Mouse (Mus musculus) right cerebral cortex, adult 2 months (tissue): Measurements from ENCODE around the gene Usp6nl.

Experiments used
- DNase-seq, 2 experiments: peaks; one replicate each; pipeline ENCODE4 v3.0.0; 2021 to 2022; ENCODE audit warnings: low spot score in 2 of 2

Usp6nl gene

DNA sequence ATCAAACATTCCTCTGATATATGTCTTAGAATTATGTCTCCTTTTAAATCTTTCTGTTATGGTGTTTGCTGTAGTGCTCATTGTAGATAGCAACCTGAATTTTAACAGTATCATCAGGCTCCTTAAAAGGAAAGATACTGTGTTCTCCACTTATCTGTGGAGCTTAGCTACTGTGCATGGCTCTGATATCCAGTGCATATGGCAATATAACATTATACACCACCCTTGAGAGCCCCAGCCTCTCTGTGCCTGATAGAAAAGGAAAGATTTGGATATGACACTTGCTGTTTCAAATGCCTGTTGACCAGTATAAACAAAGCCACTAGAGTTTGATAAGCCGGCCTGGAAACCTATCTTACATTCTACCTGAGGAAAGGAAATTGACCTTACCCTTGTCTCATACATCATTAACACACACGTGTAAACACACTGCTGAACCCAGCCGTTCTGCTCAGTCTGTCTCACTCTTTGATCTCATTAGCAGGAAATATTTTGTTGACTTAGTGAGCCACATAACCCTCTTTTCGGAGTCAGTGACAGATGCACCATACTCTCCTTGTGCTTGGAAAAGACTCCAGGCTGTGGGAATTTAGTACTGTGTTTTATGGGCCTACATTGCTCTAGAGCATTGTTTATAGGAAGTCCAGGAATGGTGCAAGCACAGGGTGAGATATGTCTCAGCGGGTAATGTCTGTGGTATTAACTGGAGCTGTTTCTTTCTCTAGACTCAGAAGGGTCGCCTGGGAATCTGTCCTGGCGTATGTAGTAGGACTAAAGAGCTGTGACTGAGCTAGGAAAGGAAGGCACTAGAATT is 9.1 kb downstream of the Usp6nl start:
- DNase-seq: no peak

DNA sequence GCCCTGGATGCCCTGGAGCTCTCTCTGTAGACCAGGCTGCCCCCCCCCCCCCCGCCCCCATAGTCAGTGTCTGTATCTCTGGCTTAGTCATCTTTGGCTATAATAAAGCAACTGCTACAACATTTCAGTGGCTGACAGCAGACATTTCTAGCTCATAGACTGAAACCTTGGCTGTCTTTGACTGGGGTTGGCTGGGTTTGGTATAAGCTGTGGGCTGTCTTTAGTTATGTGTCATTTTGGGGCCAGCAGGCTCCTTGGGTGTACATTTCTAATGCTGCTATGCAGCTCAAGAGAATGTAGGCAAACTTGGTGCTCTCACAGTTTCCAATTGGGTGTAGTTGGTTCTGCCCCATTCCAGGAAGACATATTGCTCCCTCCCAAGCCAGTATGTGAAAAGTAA is 11.1 kb downstream of the Usp6nl start:
- no peak for DNase-seq

DNA sequence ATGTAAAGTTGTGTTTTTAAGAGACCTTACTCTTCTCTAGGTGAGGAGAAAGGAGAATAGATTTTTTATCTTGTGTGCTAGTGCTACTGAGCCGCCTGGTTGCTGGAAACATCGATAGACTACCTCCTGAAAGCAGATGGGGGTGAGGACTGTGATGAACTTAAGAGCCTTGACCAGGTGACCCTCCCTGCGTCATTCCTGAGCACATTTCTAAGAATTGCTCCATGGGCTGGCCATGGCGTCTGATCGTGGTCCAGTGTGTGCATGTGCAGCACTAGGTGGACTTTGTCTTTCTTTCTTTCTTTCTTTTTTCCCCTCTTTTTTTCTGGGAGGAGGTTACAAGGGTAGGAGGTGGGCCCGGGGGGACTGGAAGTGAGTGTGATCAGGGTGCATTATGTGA is 11.5 kb downstream of the Usp6nl start:
- no peak for DNase-seq

DNA sequence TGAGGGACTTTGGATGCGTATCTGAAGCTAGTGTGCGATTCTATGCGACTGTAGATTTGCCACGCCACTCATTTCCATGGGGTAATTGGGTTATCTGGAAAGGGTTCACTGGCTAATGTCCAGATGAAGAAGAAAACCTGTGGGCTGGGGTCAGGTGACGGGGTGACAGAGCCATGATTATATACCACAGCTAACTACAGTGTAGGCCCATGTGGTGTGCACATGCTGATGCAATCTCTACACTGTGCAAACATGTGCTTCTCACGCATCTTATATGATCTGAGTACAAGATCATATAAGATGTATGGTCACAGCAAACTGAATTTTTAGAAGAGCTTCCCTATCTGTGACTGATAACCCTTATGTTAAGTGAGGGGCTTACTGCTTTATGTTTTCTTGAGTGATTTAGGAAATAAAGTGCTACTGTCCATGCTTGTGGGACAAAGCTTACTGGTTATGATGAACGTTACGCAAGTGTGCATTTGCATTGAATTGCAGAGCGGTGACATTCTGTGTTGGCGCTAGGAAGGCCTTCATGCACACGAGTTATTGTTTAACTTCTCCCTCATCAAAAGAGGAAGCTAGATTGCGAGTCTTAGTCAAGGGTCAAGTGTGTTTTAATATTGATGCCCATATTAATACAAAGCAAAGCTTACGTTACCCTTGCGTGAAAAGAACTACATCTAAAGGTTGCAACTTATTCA is 12.7 kb downstream of the Usp6nl start:
- no peak for DNase-seq

DNA sequence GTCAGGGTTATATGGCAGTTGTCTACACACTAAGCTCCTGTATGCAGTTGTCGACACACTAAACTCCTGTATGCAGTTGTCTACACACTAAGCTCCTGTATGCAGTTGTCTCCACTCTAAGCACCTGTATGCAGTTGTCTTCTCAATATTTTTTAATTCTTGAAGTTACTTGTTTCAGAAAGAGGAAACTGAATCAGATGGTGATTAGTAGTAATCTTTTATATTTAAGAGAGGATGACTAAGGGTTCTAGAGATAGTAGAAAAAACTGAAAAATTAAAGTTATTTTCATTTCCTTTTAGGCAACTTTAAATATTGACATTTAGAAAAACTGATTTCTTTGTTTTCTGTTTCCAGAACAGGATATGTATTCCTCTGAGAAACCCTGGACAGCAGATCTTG is 13.5 kb downstream of the Usp6nl start:
- no peak for DNase-seq

DNA sequence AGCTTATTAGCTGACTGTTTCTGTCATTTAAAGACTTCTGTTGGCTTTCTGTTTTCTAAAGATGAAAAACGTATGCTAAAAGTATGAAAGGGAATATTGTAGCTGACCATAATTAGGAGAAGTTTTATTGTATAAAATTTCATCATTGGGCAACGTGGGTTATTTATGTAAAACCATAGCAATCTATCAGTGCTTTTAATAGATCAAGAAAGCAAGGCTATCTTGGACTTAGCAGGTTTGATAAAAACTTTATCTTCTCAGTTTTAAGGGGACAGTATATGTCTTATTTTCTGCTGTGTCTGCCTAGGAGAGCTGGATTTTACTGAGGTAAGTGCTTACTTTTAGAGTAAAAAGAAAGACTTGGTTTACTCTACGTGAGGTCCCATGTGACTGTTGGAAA is 14.2 kb downstream of the Usp6nl start:
- DNase-seq: no peak

DNA sequence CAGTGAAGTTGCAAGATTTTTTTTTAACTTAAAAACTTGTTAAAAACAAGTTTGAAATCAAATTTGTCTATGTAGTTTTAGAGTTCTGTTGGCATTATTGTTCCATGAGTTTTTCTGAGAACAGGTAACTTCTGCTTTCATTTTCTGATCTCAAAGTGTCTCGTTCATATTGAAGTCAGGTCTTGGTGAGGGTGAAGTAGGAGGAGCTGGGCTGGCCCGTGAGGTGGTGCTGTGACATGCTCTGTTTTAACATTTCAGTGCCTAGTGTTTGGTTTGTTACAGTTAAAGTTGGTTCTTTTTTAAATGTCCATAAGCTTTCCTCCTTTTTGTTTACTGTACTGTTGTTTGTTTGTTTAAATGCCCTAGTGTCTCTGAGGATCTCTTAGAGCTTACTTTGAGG is 15.0 kb downstream of the Usp6nl start:
- DNase-seq: no peak

DNA sequence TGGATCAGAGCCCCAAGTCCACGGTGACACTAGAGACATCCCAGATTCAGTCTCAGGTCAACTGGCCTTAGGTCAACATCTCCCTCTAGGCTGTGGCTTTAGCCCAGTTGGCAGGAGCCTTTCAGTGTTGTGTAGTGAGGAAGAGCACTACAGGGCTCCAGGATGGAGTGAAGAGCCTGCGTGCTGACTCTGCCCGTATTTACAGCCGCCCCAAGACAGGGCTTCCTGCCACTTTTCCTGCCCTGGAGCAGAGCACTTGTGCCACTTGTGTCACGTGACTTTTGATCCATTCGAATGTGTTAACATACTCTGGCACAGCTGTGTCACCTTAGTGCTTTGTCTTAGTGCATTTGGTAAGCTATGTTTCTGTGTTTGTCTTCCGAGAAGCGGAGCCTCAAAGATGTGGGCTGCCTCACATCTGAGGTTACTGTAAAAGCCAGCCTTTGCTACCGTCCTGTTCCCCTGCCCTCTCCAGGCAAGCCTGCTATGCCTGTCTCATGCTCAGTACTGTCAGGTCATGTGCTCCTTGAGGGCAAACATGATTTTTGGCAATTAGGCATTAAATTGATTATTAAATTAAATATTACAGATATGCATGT is 15.7 kb downstream of the Usp6nl start:
- no peak for DNase-seq

DNA sequence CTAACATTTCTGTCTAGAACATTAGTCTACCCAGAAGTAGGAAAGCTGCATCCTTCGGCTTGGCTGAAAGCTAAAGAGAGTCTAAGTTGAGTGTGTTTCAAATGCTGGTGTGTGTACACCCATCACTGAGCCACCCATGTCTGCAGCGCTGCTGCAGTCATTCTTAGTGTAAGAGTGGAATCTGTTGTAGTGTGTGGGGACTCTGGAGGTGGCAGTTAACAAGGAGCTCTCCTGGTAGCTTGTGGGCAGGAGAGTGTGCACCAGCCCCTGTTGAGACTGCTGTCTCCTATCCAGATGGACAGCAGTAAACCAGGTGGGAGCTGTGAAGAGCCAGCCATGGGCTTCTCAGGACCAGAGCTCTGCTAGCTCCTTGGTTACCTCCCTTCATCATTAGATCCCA is 18.0 kb downstream of the Usp6nl start:
- DNase-seq: peak; percentile 46 to 47

DNA sequence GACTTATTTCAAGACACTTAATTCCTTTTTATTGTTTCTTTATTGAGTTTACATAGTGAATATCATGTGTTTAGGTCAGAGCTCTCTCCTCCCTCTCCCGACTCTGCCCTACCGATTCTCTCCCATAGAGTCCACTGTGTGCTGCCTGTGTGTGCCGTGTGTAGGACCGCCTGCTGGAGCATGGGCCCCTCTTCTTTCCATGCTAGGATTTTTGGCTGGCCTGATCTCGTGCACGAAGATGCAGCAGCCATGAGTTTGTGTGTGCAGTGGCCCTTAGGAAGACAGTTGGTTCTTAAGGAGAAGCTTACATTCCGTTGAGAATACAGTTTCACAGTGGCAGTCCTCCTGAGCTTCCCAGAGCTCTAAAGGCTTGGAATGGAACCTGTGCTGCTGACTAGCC is 19.0 kb downstream of the Usp6nl start:
- no peak for DNase-seq

DNA sequence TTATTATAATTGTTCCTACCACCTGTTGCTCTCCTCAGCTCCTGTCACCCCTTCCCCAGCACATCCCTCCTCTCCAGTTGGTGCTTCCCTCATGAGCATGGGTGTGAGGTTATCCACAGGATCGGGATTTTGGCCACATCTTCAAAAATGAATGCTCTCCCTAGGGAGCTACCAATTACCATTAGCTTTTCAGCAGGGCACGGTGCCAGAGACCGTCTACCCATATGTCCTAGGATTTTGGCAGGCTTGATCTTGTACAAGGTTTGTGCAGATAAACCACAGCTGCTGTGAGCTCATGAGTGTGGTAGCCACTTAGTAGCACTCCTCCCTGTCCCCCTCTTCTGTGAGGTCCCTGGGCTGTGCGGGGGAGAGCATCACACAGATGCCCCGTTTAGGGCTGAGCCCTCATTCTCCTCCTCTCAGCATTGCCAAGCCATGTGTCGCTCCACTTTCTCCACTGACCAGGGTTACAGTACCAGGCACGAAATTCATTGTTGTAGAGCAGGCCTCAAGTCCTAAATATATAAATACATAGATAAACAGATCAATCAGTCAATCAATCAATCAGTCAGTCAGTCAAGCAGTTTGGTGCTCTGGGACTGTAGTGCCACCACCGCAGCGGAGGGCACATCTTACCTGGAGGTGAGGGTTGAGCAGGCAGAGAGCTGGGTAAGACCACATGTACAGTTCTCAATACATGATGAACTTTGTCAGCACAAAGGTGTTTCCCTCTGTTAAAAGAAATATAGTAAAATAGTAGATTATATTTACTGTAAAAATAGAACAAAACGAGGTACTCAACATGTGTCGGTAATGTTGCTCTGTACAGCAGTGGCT is 27.0 kb downstream of the Usp6nl start:
- no peak for DNase-seq

DNA sequence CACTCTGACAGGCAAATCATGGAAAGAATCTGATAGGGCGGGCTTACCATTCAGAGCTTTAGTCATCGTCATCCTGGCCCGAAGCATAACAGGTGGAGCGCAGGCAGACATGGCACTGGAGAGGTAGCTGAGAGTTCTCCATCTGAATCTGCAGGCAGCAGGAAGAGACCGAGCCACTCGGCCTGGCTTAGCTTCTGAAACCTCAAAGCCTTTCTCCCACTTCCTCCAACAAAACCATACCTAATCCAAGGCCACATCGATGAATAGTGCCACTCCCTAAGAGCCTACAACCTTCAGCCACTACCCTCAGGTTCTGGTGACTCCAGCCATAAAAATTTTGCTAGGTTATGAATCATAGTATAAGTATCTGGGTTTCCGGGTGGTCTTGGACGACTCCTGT is 27.7 kb downstream of the Usp6nl start:
- DNase-seq: no peak

DNA sequence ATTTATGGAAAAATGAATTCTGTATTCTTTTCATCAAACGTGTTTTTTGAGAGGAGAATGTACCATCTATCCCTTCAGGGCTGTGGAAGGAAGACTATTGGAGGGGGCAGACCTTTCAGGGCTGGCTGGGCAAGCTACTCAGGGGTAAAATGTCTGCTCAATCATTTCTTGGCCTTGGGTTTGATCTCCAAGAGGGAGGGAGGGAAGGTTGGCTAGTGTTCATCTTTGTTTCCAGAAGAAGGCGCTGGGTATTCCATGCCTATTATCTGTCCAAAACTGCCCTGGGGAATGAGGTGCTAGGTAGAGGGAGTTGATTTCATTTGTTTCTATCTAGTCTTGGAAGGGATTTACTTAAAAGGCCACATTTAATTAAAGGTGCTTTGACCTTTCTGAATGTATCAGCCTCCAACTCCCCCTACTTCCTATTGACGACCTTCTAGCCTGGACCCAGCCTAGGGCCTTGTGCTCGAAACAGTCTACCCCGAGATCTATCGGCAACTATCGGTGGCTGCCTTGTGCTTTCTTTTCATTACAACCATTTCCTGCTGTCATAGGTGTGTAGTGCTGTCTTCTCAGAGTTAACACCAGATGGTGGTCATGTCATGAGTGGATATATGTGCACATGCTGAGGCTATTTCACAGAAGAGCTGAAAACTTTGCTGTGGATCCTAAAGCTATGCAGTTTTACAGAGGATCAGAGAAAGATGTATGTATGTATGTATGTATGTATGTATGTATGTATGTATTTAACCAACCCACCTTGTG is 28.6 kb downstream of the Usp6nl start:
- DNase-seq: no peak

DNA sequence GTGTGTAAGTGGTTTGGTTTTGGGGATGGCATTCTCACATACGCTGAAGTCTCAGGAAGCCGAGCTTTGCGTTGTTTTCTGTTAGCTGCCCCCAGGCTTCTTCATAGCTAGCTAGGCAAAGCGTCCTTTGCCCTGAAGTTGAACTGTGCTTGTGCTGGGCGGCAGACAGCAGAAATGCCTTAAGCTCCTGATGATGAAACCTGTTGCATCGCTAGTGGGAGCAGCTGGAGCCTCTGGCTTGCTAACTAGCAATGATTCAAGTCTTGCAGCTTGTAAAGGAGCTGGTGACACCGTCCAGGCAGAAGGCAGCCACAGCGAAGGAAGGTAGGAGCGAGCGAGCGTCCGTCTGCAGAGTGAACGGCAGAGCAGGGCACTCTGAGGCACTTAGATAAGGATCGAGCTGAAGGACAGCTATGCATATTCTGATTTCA is 30.1 kb downstream of the Usp6nl start:
- DNase-seq: no peak

DNA sequence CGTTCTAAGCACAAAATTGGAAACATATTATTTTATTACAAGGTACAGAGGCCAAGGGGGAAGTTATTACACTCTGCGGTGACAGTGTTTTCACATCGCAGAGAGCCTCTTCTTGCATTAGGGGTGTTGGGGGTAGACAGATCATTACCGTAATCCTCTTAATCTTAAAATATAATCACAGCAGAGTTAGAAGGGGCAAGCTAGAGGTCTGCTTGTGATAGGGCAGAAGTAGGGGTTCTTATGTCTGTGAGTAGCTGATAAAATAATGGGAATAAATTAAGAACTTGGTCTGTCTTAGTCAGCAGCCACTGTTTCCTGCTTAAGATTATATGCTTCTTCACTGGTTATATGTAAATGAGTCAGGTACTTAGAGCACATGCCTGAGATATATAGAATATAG is 30.6 kb downstream of the Usp6nl start:
- DNase-seq: no peak

DNA sequence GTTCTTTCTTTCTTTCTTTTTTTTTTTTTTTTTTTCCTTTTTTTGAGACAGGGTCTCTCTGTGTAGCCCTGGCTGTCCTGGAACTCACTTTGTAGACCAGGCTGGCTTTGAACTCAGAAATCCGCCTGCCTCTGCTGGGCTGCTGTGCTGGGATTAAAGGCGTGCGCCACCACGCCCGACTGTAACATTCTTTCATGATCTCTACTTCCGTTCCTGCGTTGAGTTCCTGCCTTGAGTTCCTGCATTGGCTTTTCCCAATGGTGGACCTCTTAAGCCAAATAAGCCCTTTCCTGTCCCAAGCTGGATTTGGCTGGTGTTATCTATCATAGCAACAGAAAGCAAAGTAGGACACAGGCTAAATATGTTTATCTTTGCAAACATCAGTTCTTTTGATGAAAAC is 34.8 kb downstream of the Usp6nl start:
- DNase-seq: no peak

DNA sequence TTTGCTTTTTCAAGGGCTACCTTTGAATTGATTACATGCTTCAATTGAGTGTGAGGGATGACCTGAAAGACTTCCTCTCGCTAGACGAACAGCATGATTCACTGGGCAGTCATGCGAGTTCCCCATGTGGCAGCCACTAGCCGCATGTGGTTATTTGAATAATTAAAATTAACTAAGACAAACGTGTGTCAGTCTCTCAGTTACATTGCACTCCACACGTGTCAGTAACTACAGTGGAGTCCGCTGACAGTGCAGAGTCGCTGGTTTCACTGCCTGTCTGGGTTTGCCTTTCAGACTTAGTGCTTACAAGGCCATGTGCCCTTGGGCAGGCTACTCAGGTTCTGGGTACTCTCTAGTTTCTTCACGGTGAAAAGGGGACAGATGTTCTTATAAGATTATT is 37.2 kb downstream of the Usp6nl start:
- no peak for DNase-seq

DNA sequence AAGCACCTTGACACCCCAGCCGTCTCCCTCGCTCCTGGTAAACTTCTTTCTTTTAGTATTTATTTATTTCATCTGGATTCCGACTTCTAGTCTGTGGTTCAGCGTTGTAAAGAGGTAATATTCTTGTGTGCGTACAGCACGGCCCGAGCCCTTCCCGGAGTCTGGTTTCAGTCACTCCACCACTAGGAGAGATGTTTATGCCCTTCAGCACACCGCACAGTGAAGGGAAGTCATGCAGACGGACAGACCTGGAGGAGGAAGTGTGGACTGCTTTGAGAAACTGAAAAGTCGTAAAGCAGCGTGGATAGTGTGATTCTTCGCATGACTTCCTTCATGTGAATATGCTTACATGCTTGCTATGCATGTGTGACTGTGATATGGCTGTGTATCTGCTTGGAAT is 40.7 kb downstream of the Usp6nl start:
- DNase-seq: no peak

DNA sequence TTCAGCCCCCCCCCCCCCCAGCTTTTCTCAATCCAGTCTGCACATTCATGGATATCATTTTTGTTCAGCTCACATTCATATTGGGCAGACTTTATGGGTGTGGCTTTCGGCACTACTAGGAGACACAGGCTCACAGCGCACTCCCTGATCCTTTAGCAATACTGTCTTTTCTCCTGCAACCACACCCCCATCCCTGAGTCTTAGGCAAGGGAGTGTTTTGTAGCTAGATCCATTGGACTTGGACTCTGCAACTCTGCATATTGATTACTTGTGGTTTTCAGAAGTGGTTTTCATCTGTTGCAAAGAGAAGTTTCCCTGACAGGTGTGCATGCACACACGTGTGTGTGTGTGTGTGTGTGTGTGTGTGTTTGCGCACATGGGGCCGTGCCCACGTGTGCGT is 41.5 kb downstream of the Usp6nl start:
- no peak for DNase-seq

DNA sequence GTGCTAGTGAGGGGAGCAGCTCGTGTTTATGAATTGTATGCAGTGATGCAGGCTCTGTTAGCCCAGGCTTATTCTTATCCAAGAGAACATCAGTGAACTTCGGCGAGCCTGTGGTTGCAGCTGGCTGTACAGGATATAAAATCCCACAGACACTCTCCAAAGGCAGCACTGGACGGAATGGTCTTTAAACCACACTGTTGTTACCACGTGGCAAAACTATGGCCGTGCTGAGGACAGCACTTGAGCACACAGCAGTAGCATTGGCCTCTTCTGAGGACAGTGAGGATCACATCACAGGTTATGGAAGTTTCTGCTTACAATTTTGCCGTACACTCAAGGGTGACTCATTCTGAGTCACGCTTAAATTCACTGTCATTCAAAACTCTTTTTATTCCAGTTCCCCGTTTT is 44.1 kb downstream of the Usp6nl start:
- DNase-seq: no peak

DNA sequence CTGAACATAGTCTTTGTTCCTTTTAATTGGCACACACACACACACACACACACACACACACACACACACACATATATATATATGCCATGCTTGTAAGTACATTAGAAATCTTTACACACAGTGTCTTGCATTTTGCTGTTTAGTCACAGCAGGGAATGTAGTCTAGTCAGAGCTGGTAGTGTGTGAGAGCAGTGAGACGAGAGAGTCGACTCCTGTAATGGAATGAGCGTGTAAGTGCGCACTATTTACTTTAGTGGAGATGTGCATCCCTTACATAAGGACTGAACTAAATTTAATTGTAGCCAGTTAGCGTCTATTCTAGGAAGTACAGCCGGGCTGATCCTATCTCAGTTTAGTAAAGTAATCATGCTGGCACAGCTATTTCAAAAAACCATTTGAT is 44.5 kb downstream of the Usp6nl start:
- no peak for DNase-seq
